Mouse (Mus musculus) embryo, embryonic 10 days (tissue): ENCODE results near the gene Depdc1b.

Experiments used
- DNase-seq: peaks from one replicate; pipeline ENCODE4 v3.0.0-alpha.2; 2015; ENCODE audit warnings: low spot score

The Depdc1b gene

DNA sequence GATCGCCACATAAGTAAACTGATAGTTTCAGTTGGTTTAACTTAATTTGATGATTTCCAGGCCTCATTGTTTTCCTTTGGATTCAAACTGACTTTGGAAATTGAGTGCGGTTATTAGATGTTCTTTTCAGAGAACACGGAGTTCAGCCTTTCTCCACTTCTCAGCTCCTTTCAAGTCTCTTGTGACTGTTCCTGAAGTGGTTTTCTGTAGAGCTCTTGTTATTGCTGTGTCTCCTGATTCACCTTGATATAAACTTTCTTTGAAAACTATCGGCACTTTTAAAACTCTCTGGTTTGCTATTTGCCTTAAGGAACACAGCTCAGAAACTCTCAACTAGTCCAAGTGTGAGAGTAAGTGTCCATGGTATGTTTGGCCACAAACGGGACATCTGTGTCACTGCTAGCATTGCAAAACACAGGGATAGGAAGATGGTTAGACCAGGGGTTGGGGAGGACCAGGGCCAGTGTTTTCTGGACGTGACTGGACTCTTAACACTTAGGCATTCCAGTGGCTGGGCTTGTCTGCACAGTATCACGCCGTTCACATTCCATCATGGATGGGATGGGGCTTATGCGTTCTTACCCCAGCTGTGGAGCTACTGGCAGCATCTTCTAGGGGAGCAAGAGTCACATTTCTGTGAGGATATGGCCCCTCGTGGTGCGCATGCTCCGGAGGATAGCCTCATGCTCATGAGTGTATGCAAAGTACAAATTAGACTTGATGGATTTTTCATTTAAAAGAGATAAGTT is 38.8 kb downstream of the Depdc1b start:
- no peak for DNase-seq

GRCm38 (mm10) chr13:108357362-108357761 is 41.2 kb downstream of the Depdc1b start:
- no peak for DNase-seq

DNA sequence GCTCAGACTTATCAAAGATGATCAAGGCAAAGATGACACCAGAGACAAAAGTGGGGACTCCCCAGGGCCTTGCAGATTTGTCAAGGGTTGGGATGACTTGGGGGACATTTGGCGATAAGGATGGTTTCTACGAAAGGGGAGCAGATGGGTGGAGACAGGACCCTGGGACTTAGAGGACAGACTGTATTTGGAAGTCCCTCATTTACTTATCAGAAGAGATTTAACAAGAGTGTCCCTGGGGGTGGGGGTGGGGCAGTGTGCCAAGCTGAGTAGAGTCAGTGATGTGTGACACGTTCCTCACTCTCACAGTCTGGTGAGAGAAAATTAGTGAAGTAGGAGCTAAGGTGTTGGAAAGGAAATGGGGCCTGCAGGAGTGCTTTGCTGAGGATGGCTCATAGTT is 42.1 kb downstream of the Depdc1b start:
- no peak for DNase-seq

- DNase-seq = no peak
These were observed 51.4 kb downstream of the Depdc1b start for GRCm38 (mm10) chr13:108367496-108367895.

GRCm38 (mm10) chr13:108370241-108370941 is 54.3 kb downstream of the Depdc1b start:
- no peak for DNase-seq

GRCm38 (mm10) chr13:108371352-108371921 is 55.3 kb downstream of the Depdc1b start:
- no peak for DNase-seq

DNA sequence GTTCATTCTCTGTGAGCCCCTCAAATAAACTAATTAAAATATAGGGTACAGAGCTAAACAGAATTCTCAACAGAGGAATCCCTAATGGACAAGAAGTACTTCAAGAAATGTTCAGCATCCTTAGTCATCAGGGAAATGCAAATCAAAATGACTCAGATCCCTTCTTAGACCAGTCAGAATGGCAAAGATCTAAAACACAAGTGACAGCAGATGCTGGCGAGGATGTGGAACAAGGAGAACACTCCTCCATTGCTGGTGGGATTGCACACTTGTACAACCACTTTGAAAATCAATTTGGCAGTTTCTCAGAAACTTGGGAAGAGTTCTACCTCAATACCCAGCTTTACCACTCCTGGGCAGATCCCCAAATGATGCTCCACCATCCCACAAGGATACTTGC is 57.1 kb downstream of the Depdc1b start:
- no peak for DNase-seq

DNA sequence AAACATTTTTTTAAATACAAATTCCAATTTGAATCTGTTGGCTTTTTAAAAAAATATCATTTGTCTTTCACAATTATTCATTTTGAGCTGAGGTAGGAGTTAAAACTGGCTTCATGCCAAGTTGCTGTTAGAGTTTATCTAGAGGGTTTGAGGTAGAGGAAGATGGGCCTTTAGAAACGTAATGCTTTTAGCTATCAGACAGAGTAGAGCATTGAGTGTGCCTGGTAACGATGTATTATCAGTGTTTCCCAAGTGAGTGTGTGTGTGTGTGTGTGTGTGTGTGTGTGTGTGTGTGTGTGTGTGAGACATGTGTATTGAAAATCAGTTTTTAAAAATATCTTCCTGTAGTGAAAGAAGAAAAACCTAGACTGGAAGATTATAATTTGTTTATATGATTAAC is 60.5 kb downstream of the Depdc1b start:
- no peak for DNase-seq

GRCm38 (mm10) chr13:108381161-108381560 is 65.0 kb downstream of the Depdc1b start:
- DNase-seq = no peak

DNA sequence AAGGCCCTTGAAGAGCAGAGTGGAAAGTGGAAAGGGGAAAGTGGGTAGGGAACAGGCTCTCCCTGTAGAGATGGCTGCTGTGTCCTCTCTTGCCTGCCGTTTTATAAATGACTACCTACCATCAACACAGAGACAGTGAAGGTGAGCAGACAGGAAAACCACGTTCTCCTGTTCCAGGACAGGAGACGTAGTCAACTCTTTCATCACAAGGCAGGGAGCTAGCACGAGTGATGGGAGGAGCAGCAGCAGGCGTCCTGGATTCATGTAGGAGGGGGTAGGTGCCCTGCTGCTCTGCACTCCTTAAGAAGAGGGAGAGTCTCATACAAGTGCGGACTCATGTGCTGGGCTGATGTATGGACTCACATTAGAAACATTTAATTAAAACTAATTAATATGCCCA is 66.9 kb downstream of the Depdc1b start:
- no peak for DNase-seq

GRCm38 (mm10) chr13:108386058-108386457 is 69.9 kb downstream of the Depdc1b start:
- no peak for DNase-seq

GRCm38 (mm10) chr13:108390565-108390964 is 74.4 kb downstream of the Depdc1b start:
- peak; percentile 69 for DNase-seq

- no peak for DNase-seq
These were observed 87.1 kb downstream of the Depdc1b start for GRCm38 (mm10) chr13:108403197-108403596.

DNA sequence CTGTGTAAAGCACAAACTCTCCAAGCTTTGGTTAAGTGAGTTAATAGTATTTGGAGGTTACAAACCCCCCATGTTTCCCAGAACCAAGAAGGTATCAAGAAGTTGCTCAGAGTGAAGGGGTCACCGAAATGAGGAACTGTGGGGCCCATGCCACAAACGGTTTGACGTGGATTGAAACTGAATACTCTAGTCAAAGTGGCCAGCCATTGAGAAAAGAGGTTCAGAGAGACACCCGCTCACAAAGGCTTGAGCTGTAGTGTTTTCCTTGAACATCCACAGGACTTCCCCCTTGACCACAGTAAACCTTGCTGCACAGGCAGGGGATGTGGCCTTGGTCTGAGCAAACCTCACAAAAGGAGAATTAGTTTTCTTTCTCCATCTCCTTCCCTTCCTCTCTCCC is 88.2 kb downstream of the Depdc1b start:
- DNase-seq = no peak

- DNase-seq = no peak
These were observed 99.3 kb downstream of the Depdc1b start for GRCm38 (mm10) chr13:108415464-108415863.

- no peak for DNase-seq
These were observed 102.8 kb downstream of the Depdc1b start for GRCm38 (mm10) chr13:108418741-108419507.

DNA sequence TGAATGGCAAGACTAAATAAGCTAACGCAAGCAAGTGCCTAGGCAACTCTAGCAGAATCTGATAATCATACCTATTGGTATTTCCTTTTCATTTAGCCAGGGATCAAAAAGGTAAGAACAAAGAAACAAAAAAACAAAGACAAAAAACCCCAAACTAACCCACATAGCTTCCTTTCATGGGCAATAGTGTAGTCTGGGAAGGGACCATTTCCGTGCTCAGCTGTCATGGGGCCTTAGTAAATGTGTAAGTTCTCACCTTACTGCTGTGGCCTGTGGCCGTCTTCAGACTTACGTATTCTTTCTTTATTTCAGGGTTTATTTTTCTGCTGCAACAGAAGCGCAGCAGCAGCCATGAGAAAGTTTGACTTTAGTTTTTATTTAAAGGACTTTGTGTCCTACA is 110.2 kb downstream of the Depdc1b start:
- no peak for DNase-seq

DNA sequence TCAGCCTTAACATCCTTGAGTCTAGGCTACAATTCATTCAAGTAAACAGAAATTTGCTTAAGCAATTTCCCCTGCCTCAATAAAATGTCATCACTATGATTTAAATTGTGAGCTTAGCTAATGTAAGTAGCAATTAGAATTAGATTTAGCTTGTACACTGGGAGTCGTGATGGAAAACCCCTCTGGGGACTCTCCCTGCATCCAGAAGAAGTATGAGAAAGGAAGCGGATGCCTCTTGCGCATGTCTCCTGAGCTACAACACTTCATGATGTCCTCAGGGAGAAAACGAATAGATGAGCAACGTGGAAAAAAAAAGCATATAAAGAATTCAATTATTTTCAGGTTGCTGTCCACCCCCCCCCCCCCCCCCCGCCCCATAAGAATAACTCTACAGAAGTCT is 112.7 kb downstream of the Depdc1b start:
- no peak for DNase-seq

GRCm38 (mm10) chr13:108429623-108430022 is 113.5 kb downstream of the Depdc1b start:
- DNase-seq = no peak

GRCm38 (mm10) chr13:108431776-108432175 is 115.6 kb downstream of the Depdc1b start:
- no peak for DNase-seq

DNA sequence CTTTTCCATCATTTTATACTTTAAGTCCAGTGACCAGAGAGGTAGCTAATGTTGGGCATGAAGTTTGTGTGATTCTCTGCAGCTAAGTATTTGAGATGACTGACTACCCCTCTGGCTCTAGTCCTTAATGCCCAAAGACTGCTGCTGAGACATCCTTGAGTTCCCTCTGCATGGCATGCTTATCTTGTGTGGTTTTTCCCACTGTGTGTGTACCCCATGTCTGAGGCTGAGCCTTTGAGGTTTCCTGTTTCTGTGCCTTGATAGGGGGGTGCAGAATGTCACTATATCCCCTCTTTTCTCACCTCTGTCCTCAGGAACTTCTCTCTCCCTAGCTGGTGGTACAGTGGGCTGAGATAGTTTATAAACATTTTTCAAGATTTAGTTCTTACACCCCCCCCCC is 119.6 kb downstream of the Depdc1b start:
- no peak for DNase-seq

GRCm38 (mm10) chr13:108437424-108437823 is 121.3 kb downstream of the Depdc1b start:
- DNase-seq = no peak

DNA sequence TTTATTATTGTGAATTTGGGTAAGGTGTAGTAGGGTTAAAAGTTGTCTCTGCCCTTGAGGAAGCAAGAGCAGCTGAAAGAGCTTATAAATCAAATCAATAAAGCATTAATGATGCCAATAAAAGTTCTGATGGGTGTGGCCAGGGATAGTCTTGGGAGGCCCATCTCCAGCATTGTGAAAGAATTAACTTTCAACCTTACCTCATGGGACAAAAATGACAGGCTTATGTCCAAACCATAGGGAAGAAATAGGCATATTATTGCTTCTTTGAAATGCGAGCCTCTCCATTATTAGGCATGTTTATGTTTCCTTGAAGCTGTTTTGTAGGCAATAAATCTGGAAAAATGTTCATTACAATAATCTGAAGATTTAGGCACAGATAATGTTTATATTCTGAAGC is 122.9 kb downstream of the Depdc1b start:
- DNase-seq = no peak
